Mouse (Mus musculus) heart, adult 2 months (tissue): ENCODE data around the gene Chpt1. TPM values are rescaled to one million over a fixed set of nuclear protein-coding genes. Genes with fewer than 3 reads are reported as not detected.

Experiments used
- DNase-seq, 2 experiments: peaks; one replicate each; pipeline ENCODE4 v3.0.0; 2021
- H3K27ac ChIP-seq: fragments of 200-600 bp; 2 replicates; pipeline ENCODE4 v1.8.1; 2022
- H3K27me3 ChIP-seq: fragments of 200-500 bp; 2 replicates; pipeline ENCODE4 v1.6.1; 2012; ENCODE audit warnings: mild to moderate bottlenecking, low read length, inconsistent platforms, mixed read lengths; ENCODE audit not compliant: control insufficient read depth, insufficient read depth
- H3K36me3 ChIP-seq: fragments of 200-500 bp; 2 replicates; pipeline ENCODE4 v1.6.1; 2012; ENCODE audit warnings: low read length, inconsistent platforms; ENCODE audit not compliant: control insufficient read depth, insufficient read depth
- H3K4me1 ChIP-seq: fragments of 200-500 bp; 2 replicates; pipeline ENCODE4 v1.6.1; 2011; ENCODE audit warnings: low read length; ENCODE audit not compliant: control insufficient read depth, insufficient read depth
- H3K4me3 ChIP-seq: fragments of 200-600 bp; 2 replicates; pipeline ENCODE4 v1.8.1; 2022
- H3K79me2 ChIP-seq: fragments of 200-500 bp; replicated peaks from 2 replicates; pipeline ENCODE4 v1.6.1; 2012; ENCODE audit warnings: mild to moderate bottlenecking, inconsistent platforms, low read length, moderate library complexity, mixed read lengths; ENCODE audit not compliant: control insufficient read depth, insufficient read depth
- H3K9ac ChIP-seq: fragments of 200-500 bp; 2 replicates; pipeline ENCODE4 v1.6.1; 2012; ENCODE audit warnings: low read depth, mild to moderate bottlenecking, control low read depth, inconsistent platforms, low read length, mixed read lengths
- CTCF ChIP-seq: fragments of 200-600 bp; IDR thresholded peaks from 2 replicates; pipeline ENCODE4 v1.8.1; 2022; ENCODE audit warnings: antibody characterized with exemption, mild to moderate bottlenecking, moderate library complexity
- EP300 ChIP-seq: fragments of 200-500 bp; IDR thresholded peaks from 2 replicates; pipeline ENCODE4 v1.6.1; 2011; ENCODE audit warnings: low read depth, low read length, control low read depth; ENCODE audit not compliant: insufficient read depth
- POLR2A ChIP-seq: fragments of 200-500 bp; IDR thresholded peaks from 2 replicates; pipeline ENCODE4 v1.6.1; 2011; ENCODE audit warnings: mild to moderate bottlenecking, low read depth, low read length, control low read depth; ENCODE audit not compliant: insufficient read depth
- WGBS: fragments of 180-500 bp; shearing (Covaris S2); methylation state at CpG from one replicate; pipeline ENCODE4 v1.1.7; 2018; 5-methylcytosine and 5-hydroxymethylcytosine counted together
- intact Hi-C: fragments of 180-260 bp; cut with DNase I; formaldehyde crosslinking; loops from one replicate; pipeline ENCODE4 v1.15.1; 2025
- long read RNA-seq: library from polyadenylated mRNA; stranded (forward); transcript quantifications from one replicate; pipeline ENCODE4 v2.0.0, GENCODE M21; 2021
- polyA plus RNA-seq: library from polyadenylated mRNA; depleted of rRNA; stranded (reverse); fragments of >200 nt; gene quantifications from 2 replicates; pipeline ENCODE4 v1.2.3, GENCODE M21; 2012; rRNA removed
- total RNA-seq, 2 experiments: library from RNA; stranded (reverse); gene quantifications; 2 replicates each; pipeline ENCODE4 v1.2.3; 2021

Chpt1 gene
- total RNA-seq (100 to 1,000 TPM; 278 to 334 TPM), polyA plus RNA-seq (228 and 230 TPM in 2 replicates)
- long read RNA-seq, full-length matches to known transcripts = 521 of 578 reads
- long read RNA-seq, partial matches to known transcripts = 32 of 578 reads
- long read RNA-seq, other reads (novel, unspliced or antisense) = 25 of 578 reads

GRCm38 (mm10) chr10:88503421-88504314 is at the start of gene Chpt1:
Gene Chpt1 (minus strand): TSS chr10:88504073.
- H3K4me3 ChIP-seq = peak within 1 kb of the TSS; percentile 81
- H3K27ac ChIP-seq = peak within 1 kb of the TSS; percentile 93
- TF ChIP-seq POLR2A (peak; percentile 90), CTCF (no peak)
- H3K27me3 ChIP-seq = no peaks in the 10 kb centered on the region
- peak; percentile 94 for DNase-seq
- intact Hi-C loops = loop anchor here (5.0 kb wide), 2 partner anchors 126 to 229 kb away; partner anchors contain the start of genes Arl1, Dram1 and Gnptab
- H3K4me1 ChIP-seq = no peaks in the 10 kb centered on the region
- H3K9ac ChIP-seq = peak within 1 kb of the TSS; percentile 85
- under 1% methylated on average over 69 of the region's 80 CpGs for WGBS
- H3K79me2 ChIP-seq = peaks cover 3% of the 10 kb centered on the region; the same call in 1 of the 2 replicates
- H3K36me3 ChIP-seq = peaks cover 4% of the 10 kb centered on the region

- H3K27ac ChIP-seq = no peak overlapping the region
- no peaks in the 10 kb centered on the region for H3K79me2 ChIP-seq
- H3K4me3 ChIP-seq = no peak overlapping the region
- DNase-seq = no peak
- H3K27me3 ChIP-seq = no peaks in the 10 kb centered on the region
- no peaks in the 10 kb centered on the region for H3K36me3 ChIP-seq
- H3K9ac ChIP-seq = no peak overlapping the region
- intact Hi-C loops = loop anchor here (2.0 kb wide), 1 partner anchor 116 kb away; no protein-coding TSS in a partner anchor
- no peak for TF ChIP-seq POLR2A
- TF ChIP-seq CTCF = peak; percentile 52
- TF ChIP-seq EP300 = no peak
- no peaks in the 10 kb centered on the region for H3K4me1 ChIP-seq
- 96% methylated on average over 2 of the region's 2 CpGs for WGBS
Observed at GRCm38 (mm10) chr10:88552738-88553137, 48.9 kb upstream of the Chpt1 start.

GRCm38 (mm10) chr10:88550225-88550624 is 46.4 kb upstream of the Chpt1 start:
- DNase-seq = no peak
- no peak overlapping the region for H3K9ac ChIP-seq
- H3K27ac ChIP-seq = no peak overlapping the region
- H3K4me1 ChIP-seq = no peaks in the 10 kb centered on the region
- intact Hi-C loops = no loop called here
- H3K36me3 ChIP-seq = no peaks in the 10 kb centered on the region
- TF ChIP-seq EP300 (no peak), CTCF (no peak), POLR2A (no peak)
- H3K79me2 ChIP-seq = no peaks in the 10 kb centered on the region
- WGBS = 80% methylated on average over 3 of the region's 3 CpGs
- no peaks in the 10 kb centered on the region for H3K27me3 ChIP-seq
- H3K4me3 ChIP-seq = no peak overlapping the region

- 61% methylated on average over 2 of the region's 2 CpGs for WGBS
- H3K79me2 ChIP-seq = no peaks in the 10 kb centered on the region
Observed at GRCm38 (mm10) chr10:88547635-88548034, 43.8 kb upstream of the Chpt1 start.

GRCm38 (mm10) chr10:88530631-88531030 is 26.8 kb upstream of the Chpt1 start:
- H3K4me1 ChIP-seq = no peaks in the 10 kb centered on the region
- no peak overlapping the region for H3K4me3 ChIP-seq
- no peak for TF ChIP-seq EP300
- TF ChIP-seq CTCF = no peak
- no peak for TF ChIP-seq POLR2A
- no peaks in the 10 kb centered on the region for H3K79me2 ChIP-seq
- H3K27me3 ChIP-seq = no peaks in the 10 kb centered on the region
- DNase-seq = no peak
- H3K9ac ChIP-seq = no peak overlapping the region
- H3K27ac ChIP-seq = no peak overlapping the region
- intact Hi-C loops = no loop called here
- WGBS = 58% methylated on average over 5 of the region's 5 CpGs
- H3K36me3 ChIP-seq = no peaks in the 10 kb centered on the region

More at GRCm38 (mm10) chr10:88547635-88548034, 43.8 kb upstream of the Chpt1 start:
- DNase-seq = no peak
- H3K4me3 ChIP-seq = no peak overlapping the region
- intact Hi-C loops = no loop called here
- no peak overlapping the region for H3K27ac ChIP-seq
- no peaks in the 10 kb centered on the region for H3K27me3 ChIP-seq
- no peak overlapping the region for H3K9ac ChIP-seq
- H3K36me3 ChIP-seq = no peaks in the 10 kb centered on the region
- no peaks in the 10 kb centered on the region for H3K4me1 ChIP-seq
- TF ChIP-seq POLR2A = no peak
- TF ChIP-seq EP300 = no peak
- TF ChIP-seq CTCF = no peak

GRCm38 (mm10) chr10:88524016-88524415 is 20.1 kb upstream of the Chpt1 start:
- Histone ChIP-seq H3K9ac (no peak overlapping the region), H3K4me1 (no peaks in the 10 kb centered on the region), H3K36me3 (no peaks in the 10 kb centered on the region), H3K79me2 (no peaks in the 10 kb centered on the region), H3K4me3 (no peak overlapping the region), H3K27ac (no peak overlapping the region), H3K27me3 (no peaks in the 10 kb centered on the region)
- 79% methylated on average over 2 of the region's 2 CpGs for WGBS
- intact Hi-C loops = no loop called here
- TF ChIP-seq CTCF (no peak), EP300 (no peak), POLR2A (no peak)
- no peak for DNase-seq
